Mouse (Mus musculus) liver, postnatal 0 days (tissue): ENCODE measurements around the gene Gsg1l. TPM values are rescaled to one million over a fixed set of nuclear protein-coding genes. Genes with fewer than 3 reads are reported as not detected.

Source experiments
- ATAC-seq: fragments of 200-750 bp; cut with Nextera tagmentation; 2 replicates; pipeline ENCODE4 v1.8.0; 2017; ENCODE audit warnings: mild to moderate bottlenecking, moderate library complexity
- DNase-seq: peaks from one replicate; pipeline ENCODE4 v3.0.0-alpha.2; 2016
- H3K27ac ChIP-seq: fragments of 300-500 bp; sonication (generic); 2 replicates; pipeline ENCODE4 v1.5.1; 2014; ENCODE audit warnings: antibody characterized with exemption, moderate library complexity, mild to moderate bottlenecking, low read depth
- H3K27me3 ChIP-seq: fragments of 300-500 bp; sonication (generic); 2 replicates; pipeline ENCODE4 v1.6.1; 2014; ENCODE audit warnings: low read length, control low read depth, mixed read lengths; ENCODE audit not compliant: insufficient read depth
- H3K36me3 ChIP-seq: fragments of 300-500 bp; sonication (generic); replicated peaks from 2 replicates; pipeline ENCODE4 v1.6.1; 2014; ENCODE audit warnings: mild to moderate bottlenecking, control low read depth, low read length, moderate library complexity, mixed read lengths; ENCODE audit not compliant: insufficient read depth
- H3K4me1 ChIP-seq: fragments of 300-500 bp; sonication (generic); 2 replicates; pipeline ENCODE4 v1.6.1; 2014; ENCODE audit warnings: antibody characterized with exemption, mild to moderate bottlenecking, control low read depth; ENCODE audit not compliant: insufficient read depth
- H3K4me2 ChIP-seq: fragments of 300-500 bp; sonication (generic); 2 replicates; pipeline ENCODE4 v1.6.1; 2014; ENCODE audit warnings: low read depth, mild to moderate bottlenecking, low read length, moderate library complexity, mixed read lengths
- H3K4me3 ChIP-seq: fragments of 300-500 bp; sonication (generic); 2 replicates; pipeline ENCODE4 v1.5.1; 2014; ENCODE audit warnings: low read depth, low read length
- H3K9ac ChIP-seq: fragments of 300-500 bp; sonication (generic); replicated peaks from 2 replicates; pipeline ENCODE4 v1.6.1; 2014; ENCODE audit warnings: mild to moderate bottlenecking, moderate library complexity
- H3K9me3 ChIP-seq: fragments of 300-500 bp; sonication (generic); 2 replicates; pipeline ENCODE4 v1.6.1; 2016; ENCODE audit warnings: mild to moderate bottlenecking, control low read depth, low read length, mixed read lengths
- CTCF ChIP-seq: sonication (generic); IDR thresholded peaks from 2 replicates; pipeline ENCODE4 v1.5.1; 2016; ENCODE audit warnings: antibody characterized with exemption, low read depth
- EP300 ChIP-seq: IDR thresholded peaks from 2 replicates; pipeline ENCODE4 v1.6.1; 2016; ENCODE audit warnings: antibody characterized with exemption, low read depth, mild to moderate bottlenecking
- WGBS: fragments of 180-500 bp; shearing (Covaris S2); extraction: QIAGEN DNeasy Blood & Tissue Kit; methylation state at CpG from one replicate; pipeline ENCODE4 v1.1.7; 2014; ENCODE audit not compliant: insufficient replicate concordance; 5-methylcytosine and 5-hydroxymethylcytosine counted together
- polyA plus RNA-seq: library from polyadenylated mRNA; unstranded; fragments of >200 nt; fragmentation: Nextera tagmentation; extraction: Ambion mirVana; gene quantifications from 2 replicates; pipeline ENCODE4 v1.2.1, GENCODE M21; 2015

The Gsg1l gene
- polyA plus RNA-seq, 1 experiment from 2014 or later: 0.08 TPM

- ATAC-seq (no peak), DNase-seq (no peak)
- Histone ChIP-seq H3K9me3 (no peaks in the 10 kb centered on the region), H3K27ac (no peak overlapping the region), H3K36me3 (no peaks in the 10 kb centered on the region), H3K9ac (no peak overlapping the region), H3K4me2 (no peak overlapping the region), H3K4me3 (no peak overlapping the region), H3K27me3 (no peaks in the 10 kb centered on the region), H3K4me1 (no peaks in the 10 kb centered on the region)
- 58% methylated on average over 4 of the region's 4 CpGs for WGBS
- TF ChIP-seq EP300: no peak
- TF ChIP-seq CTCF: no peak
These were observed 92.7 kb downstream of the Gsg1l start for GRCm38 (mm10) chr7:125989489-125989888.

GRCm38 (mm10) chr7:125988326-125988725 is 93.9 kb downstream of the Gsg1l start:
- TF ChIP-seq EP300 (no peak), CTCF (no peak)
- no peaks in the 10 kb centered on the region for H3K4me1 ChIP-seq
- H3K4me3 ChIP-seq: no peak overlapping the region
- H3K27me3 ChIP-seq: no peaks in the 10 kb centered on the region
- no peak overlapping the region for H3K4me2 ChIP-seq
- H3K9me3 ChIP-seq: no peaks in the 10 kb centered on the region
- no peak for DNase-seq
- no peak overlapping the region for H3K27ac ChIP-seq
- ATAC-seq: no peak
- no peaks in the 10 kb centered on the region for H3K36me3 ChIP-seq
- H3K9ac ChIP-seq: no peak overlapping the region
- WGBS: 71% methylated on average over 3 of the region's 3 CpGs

- TF ChIP-seq EP300: no peak
- TF ChIP-seq CTCF: no peak
- H3K27me3 ChIP-seq: no peaks in the 10 kb centered on the region
- no peak overlapping the region for H3K4me2 ChIP-seq
- H3K4me3 ChIP-seq: no peak overlapping the region
- no peak overlapping the region for H3K27ac ChIP-seq
- 61% methylated on average over 3 of the region's 3 CpGs for WGBS
- H3K9me3 ChIP-seq: no peaks in the 10 kb centered on the region
- DNase-seq (no peak), ATAC-seq (no peak)
- H3K36me3 ChIP-seq: no peaks in the 10 kb centered on the region
- H3K9ac ChIP-seq: no peak overlapping the region
- no peaks in the 10 kb centered on the region for H3K4me1 ChIP-seq
These were observed 95.1 kb downstream of the Gsg1l start for GRCm38 (mm10) chr7:125987117-125987516.

DNA sequence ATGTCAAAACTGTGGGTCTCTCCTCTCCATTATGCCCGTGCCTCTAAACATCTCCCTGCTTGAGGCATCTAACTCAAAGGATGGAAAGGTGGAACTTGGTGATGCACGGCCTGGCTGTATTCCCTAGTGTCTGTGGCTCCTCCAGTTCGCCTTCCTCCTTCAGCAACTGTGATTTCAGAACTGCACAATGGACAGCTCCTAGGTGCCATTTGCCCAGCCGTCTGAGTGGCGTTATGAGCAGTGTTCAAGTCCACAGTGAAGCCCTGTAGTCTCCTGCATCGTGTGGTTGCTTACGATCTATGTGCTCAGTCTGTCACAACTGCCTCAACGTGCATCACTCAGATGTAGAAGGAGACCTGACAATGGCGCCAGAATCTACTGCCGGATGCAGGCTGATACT is 96.6 kb downstream of the Gsg1l start:
- no peak for ATAC-seq
- no peak overlapping the region for H3K4me3 ChIP-seq
- no peak for TF ChIP-seq EP300
- TF ChIP-seq CTCF: no peak
- WGBS: 61% methylated on average over 10 of the region's 10 CpGs
- no peaks in the 10 kb centered on the region for H3K36me3 ChIP-seq
- no peak overlapping the region for H3K27ac ChIP-seq
- H3K27me3 ChIP-seq: no peaks in the 10 kb centered on the region
- no peak for DNase-seq
- H3K9ac ChIP-seq: no peak overlapping the region
- no peak overlapping the region for H3K4me2 ChIP-seq
- no peaks in the 10 kb centered on the region for H3K9me3 ChIP-seq
- no peaks in the 10 kb centered on the region for H3K4me1 ChIP-seq

DNA sequence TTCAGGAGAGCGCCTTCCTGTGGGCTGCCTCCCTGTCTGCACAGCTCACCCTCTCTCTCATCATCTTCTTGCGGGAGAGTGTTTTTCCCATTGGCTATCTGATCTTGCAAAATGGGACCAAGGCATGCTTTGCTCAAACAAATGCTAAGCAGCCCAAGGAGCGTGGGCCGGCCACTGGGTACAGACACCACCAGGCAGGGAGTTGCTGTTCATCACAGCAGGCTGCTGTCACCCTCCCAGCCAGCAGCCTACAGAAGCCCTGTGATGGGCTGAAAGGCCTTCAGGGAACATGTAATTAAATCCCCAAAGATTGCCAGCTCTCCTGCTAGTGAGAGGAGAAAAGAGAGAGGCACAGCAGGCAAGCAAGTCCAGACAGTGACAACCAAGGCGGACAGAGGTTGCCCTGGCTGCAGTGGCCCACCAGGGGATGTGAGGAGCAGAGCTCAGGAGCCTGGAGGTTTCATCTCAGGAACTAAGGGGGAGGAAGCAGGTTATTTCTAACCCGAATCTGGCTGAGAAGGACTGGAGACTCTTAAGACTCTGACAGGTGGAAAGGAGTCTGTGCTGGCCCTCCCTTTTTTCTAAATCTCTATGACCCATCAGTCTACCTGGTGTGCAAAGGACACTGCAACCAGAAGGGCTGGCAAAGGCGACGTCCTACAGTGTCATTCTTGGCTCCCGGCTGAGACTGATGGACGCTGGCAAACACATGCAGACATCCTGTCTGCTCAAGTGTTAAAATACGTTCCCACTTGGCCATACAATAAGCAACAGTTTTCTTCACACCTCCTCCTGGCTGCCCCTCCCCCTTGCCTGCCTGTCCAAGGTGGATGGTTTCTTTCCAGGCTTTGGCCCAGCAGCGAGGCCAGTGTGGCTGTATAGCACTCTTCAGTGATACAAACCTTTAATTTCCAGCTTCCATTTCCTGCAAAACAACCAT is 98.0 kb downstream of the Gsg1l start:
- no peak for DNase-seq
- no peaks in the 10 kb centered on the region for H3K36me3 ChIP-seq
- no peak overlapping the region for H3K9ac ChIP-seq
- H3K4me3 ChIP-seq: no peak overlapping the region
- ATAC-seq: no peak
- no peaks in the 10 kb centered on the region for H3K9me3 ChIP-seq
- H3K27me3 ChIP-seq: no peaks in the 10 kb centered on the region
- H3K4me2 ChIP-seq: no peak overlapping the region
- H3K27ac ChIP-seq: no peak overlapping the region
- WGBS: 49% methylated on average over 12 of the region's 12 CpGs
- TF ChIP-seq CTCF: no peak
- TF ChIP-seq EP300: no peak
- H3K4me1 ChIP-seq: no peaks in the 10 kb centered on the region

DNA sequence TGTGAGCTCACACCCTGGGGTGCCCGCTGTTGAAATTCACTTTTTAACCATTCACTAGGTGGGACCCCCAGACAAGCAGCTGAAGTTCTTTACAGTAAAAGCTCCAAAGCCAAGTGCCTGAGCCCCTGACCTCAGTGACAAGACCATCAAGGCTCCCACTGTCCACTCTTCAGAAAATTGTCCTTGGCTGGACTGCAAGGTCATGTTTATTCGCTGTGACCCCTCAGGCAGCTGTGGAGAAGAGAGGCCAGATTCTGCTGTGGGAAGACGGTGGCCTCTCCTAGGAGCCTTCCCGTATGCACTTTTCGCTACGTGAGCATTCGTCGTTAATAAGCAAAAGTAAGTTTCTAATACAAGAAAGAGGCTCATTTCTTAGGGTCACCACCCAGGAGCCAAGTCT is 102.6 kb downstream of the Gsg1l start:
- Histone ChIP-seq H3K4me1 (no peaks in the 10 kb centered on the region), H3K4me2 (no peak overlapping the region), H3K27ac (no peak overlapping the region), H3K9ac (no peak overlapping the region), H3K9me3 (no peaks in the 10 kb centered on the region), H3K27me3 (no peaks in the 10 kb centered on the region), H3K4me3 (no peak overlapping the region), H3K36me3 (no peaks in the 10 kb centered on the region)
- WGBS: 70% methylated on average over 8 of the region's 8 CpGs
- ATAC-seq: no peak
- DNase-seq: no peak
- TF ChIP-seq CTCF (no peak), EP300 (no peak)
